Mouse (Mus musculus) embryonic fibroblast, embryonic 13.5 days (primary cell): Measurements from ENCODE around the gene Slc10a4. TPM values are rescaled to one million over a fixed set of nuclear protein-coding genes. Genes with fewer than 3 reads are reported as not detected.

Source experiments
- H3K27ac ChIP-seq: 2 replicates; pipeline ENCODE4 v1.5.1; 2012; ENCODE audit warnings: low read length, control low read depth, inconsistent platforms; ENCODE audit not compliant: insufficient read depth
- H3K4me1 ChIP-seq: 2 replicates; pipeline ENCODE4 v1.6.1; 2011; ENCODE audit warnings: low read length; ENCODE audit not compliant: control insufficient read depth, insufficient read depth
- H3K4me3 ChIP-seq: 2 replicates; pipeline ENCODE4 v1.5.1; 2011; ENCODE audit warnings: mild to moderate bottlenecking, control low read depth, low read length; ENCODE audit not compliant: insufficient read depth
- CTCF ChIP-seq: IDR thresholded peaks from 2 replicates; pipeline ENCODE4 v1.5.1; 2011; ENCODE audit warnings: mild to moderate bottlenecking, control low read depth, low read length, moderate library complexity, borderline replicate concordance; ENCODE audit not compliant: insufficient read depth
- POLR2A ChIP-seq: IDR thresholded peaks from 2 replicates; pipeline ENCODE4 v1.6.1; 2011; ENCODE audit warnings: low read depth, mild to moderate bottlenecking, control low read depth, low read length, moderate library complexity
- polyA plus RNA-seq: library from polyadenylated mRNA; stranded (reverse); fragments of >200 nt; gene quantifications from 2 replicates; pipeline ENCODE4 v1.2.4, GENCODE M21; 2011; ENCODE audit warnings: low read depth; ENCODE audit not compliant: missing spikeins, insufficient read length

The Slc10a4 gene
- polyA plus RNA-seq = not detected in 2 replicates

- Histone ChIP-seq H3K4me1 (no peaks in the 10 kb centered on the region), H3K4me3 (peak within 1 kb of the TSS; percentile 18), H3K27ac (no peak within 1 kb of the TSS)
- no peak for TF ChIP-seq POLR2A
- no peak for TF ChIP-seq CTCF
These were observed at the start of gene Slc10a4 for GRCm38 (mm10) chr5:73006784-73007581. Slc10a4 (plus strand) TSS chr5:73006883.

- H3K27ac ChIP-seq = no peak overlapping the region
- no peak overlapping the region for H3K4me3 ChIP-seq
- TF ChIP-seq POLR2A (no peak), CTCF (no peak)
- no peaks in the 10 kb centered on the region for H3K4me1 ChIP-seq
These were observed 49.4 kb upstream of the Slc10a4 start for GRCm38 (mm10) chr5:72957281-72957680.

- Histone ChIP-seq H3K4me1 (no peaks in the 10 kb centered on the region), H3K27ac (no peak overlapping the region), H3K4me3 (no peak overlapping the region)
- TF ChIP-seq CTCF (no peak), POLR2A (no peak)
These were observed 46.6 kb upstream of the Slc10a4 start for GRCm38 (mm10) chr5:72960096-72960495.

- H3K4me3 ChIP-seq = no peak overlapping the region
- no peak for TF ChIP-seq POLR2A
- no peak for TF ChIP-seq CTCF
- H3K27ac ChIP-seq = no peak overlapping the region
- no peaks in the 10 kb centered on the region for H3K4me1 ChIP-seq
These were observed 41.0 kb upstream of the Slc10a4 start for GRCm38 (mm10) chr5:72965706-72966105.

- Histone ChIP-seq H3K4me1 (no peaks in the 10 kb centered on the region), H3K27ac (no peak overlapping the region), H3K4me3 (no peak overlapping the region)
- TF ChIP-seq CTCF (no peak), POLR2A (no peak)
These were observed 34.2 kb upstream of the Slc10a4 start for GRCm38 (mm10) chr5:72972435-72972834.

GRCm38 (mm10) chr5:72972934-72973333, 33.7 kb upstream of the Slc10a4 start:
- no peak overlapping the region for H3K4me3 ChIP-seq
- H3K4me1 ChIP-seq = no peaks in the 10 kb centered on the region
- TF ChIP-seq POLR2A = no peak
- TF ChIP-seq CTCF = no peak
- H3K27ac ChIP-seq = no peak overlapping the region

- Histone ChIP-seq H3K27ac (no peak within 1 kb of the TSS), H3K4me1 (no peaks in the 10 kb centered on the region), H3K4me3 (no peak within 1 kb of the TSS)
- TF ChIP-seq POLR2A (no peak), CTCF (no peak)
These were observed 32.1 kb upstream of the Slc10a4 start, which contains the start of gene Gm10135 for GRCm38 (mm10) chr5:72974602-72975001. Gm10135 (minus strand) TSS chr5:72974702.

- TF ChIP-seq CTCF (no peak), POLR2A (no peak)
- H3K27ac ChIP-seq = no peak overlapping the region
- no peaks in the 10 kb centered on the region for H3K4me1 ChIP-seq
- H3K4me3 ChIP-seq = no peak overlapping the region
These were observed 30.7 kb upstream of the Slc10a4 start for GRCm38 (mm10) chr5:72975996-72976395.

- no peak for TF ChIP-seq POLR2A
- no peak for TF ChIP-seq CTCF
- H3K27ac ChIP-seq = no peak overlapping the region
- no peaks in the 10 kb centered on the region for H3K4me1 ChIP-seq
- no peak overlapping the region for H3K4me3 ChIP-seq
These were observed 30.1 kb upstream of the Slc10a4 start for GRCm38 (mm10) chr5:72976539-72976938.

GRCm38 (mm10) chr5:72984091-72984490, 22.6 kb upstream of the Slc10a4 start:
- H3K27ac ChIP-seq = no peak overlapping the region
- no peaks in the 10 kb centered on the region for H3K4me1 ChIP-seq
- H3K4me3 ChIP-seq = no peak overlapping the region
- TF ChIP-seq POLR2A = no peak
- TF ChIP-seq CTCF = no peak

- Histone ChIP-seq H3K27ac (no peak overlapping the region), H3K4me3 (no peak overlapping the region)
- TF ChIP-seq POLR2A (no peak), CTCF (no peak)
These were observed 18.9 kb upstream of the Slc10a4 start for GRCm38 (mm10) chr5:72987786-72988185.

GRCm38 (mm10) chr5:72989756-72990155, 16.9 kb upstream of the Slc10a4 start:
- no peak overlapping the region for H3K4me3 ChIP-seq
- no peaks in the 10 kb centered on the region for H3K4me1 ChIP-seq
- TF ChIP-seq POLR2A (no peak), CTCF (no peak)
- no peak overlapping the region for H3K27ac ChIP-seq

More at GRCm38 (mm10) chr5:72987786-72988185, 18.9 kb upstream of the Slc10a4 start:
- H3K4me1 ChIP-seq = no peaks in the 10 kb centered on the region
